Mouse (Mus musculus) MEL (cell line): ENCODE results near the gene Arr3. TPM values are rescaled to one million over a fixed set of nuclear protein-coding genes. Genes with fewer than 3 reads are reported as not detected.

ENCODE experiments used
- DNase-seq: peaks from one replicate; pipeline ENCODE4 v3.0.0; 2011; ENCODE audit warnings: low read depth, low spot score
- H3K27ac ChIP-seq: 2 replicates; pipeline ENCODE4 v1.5.1; 2012; ENCODE audit warnings: low read depth, mild to moderate bottlenecking, control low read depth, low read length, moderate library complexity; ENCODE audit not compliant: control insufficient read depth
- H3K27me3 ChIP-seq, 2 experiments: fragments of 150-350 bp in 1 of 2; sonication (generic) in 1 of 2; 2 replicates each; pipeline ENCODE4 v1.6.1; 2012; ENCODE audit warnings: low read length in 2 of 2, mild to moderate bottlenecking in 2 of 2, improper control_type of control experiment in 1 of 2, moderate library complexity in 1 of 2; ENCODE audit not compliant: insufficient read depth in 2 of 2, control insufficient read depth in 1 of 2
- H3K36me3 ChIP-seq, 2 experiments: 2 replicates each; pipeline ENCODE4 v1.6.1; 2012 to 2014; ENCODE audit warnings: low read length in 2 of 2, improper control_type of control experiment in 1 of 2, inconsistent platforms in 1 of 2, mild to moderate bottlenecking in 1 of 2; ENCODE audit not compliant: insufficient read depth in 2 of 2, control insufficient read depth in 1 of 2
- H3K4me1 ChIP-seq, 2 experiments: fragments of 150-350 bp in 1 of 2; sonication (generic) in 1 of 2; 2 replicates each; pipeline ENCODE4 v1.6.1; 2012; ENCODE audit warnings: low read length in 2 of 2, improper control_type of control experiment in 1 of 2, mild to moderate bottlenecking in 1 of 2; ENCODE audit not compliant: insufficient read depth in 2 of 2, control insufficient read depth in 1 of 2
- H3K4me3 ChIP-seq, 2 experiments: fragments of 150-350 bp in 1 of 2; sonication (generic) in 1 of 2; 2 replicates each; pipeline ENCODE4 v1.5.1; 2012; ENCODE audit warnings: low read depth in 2 of 2, low read length in 2 of 2, mild to moderate bottlenecking in 2 of 2, moderate library complexity in 2 of 2, control low read depth in 1 of 2, improper control_type of control experiment in 1 of 2; ENCODE audit not compliant: control insufficient read depth in 1 of 2, insufficient read depth in 1 of 2
- H3K79me2 ChIP-seq: 2 replicates; pipeline ENCODE4 v1.6.1; 2012; ENCODE audit warnings: mild to moderate bottlenecking, low read length, moderate library complexity; ENCODE audit not compliant: control insufficient read depth, poor library complexity, insufficient read depth
- H3K9ac ChIP-seq: 2 replicates; pipeline ENCODE4 v1.6.1; 2012; ENCODE audit warnings: low read depth, mild to moderate bottlenecking, control low read depth, low read length, moderate library complexity; ENCODE audit not compliant: control insufficient read depth, poor library complexity, severe bottlenecking
- H3K9me3 ChIP-seq: fragments of 150-350 bp; sonication (generic); replicated peaks from 2 replicates; pipeline ENCODE4 v1.6.1; 2012; ENCODE audit warnings: mild to moderate bottlenecking, low read length, improper control_type of control experiment, moderate library complexity; ENCODE audit not compliant: insufficient read depth
- CTCF ChIP-seq, 3 experiments: IDR thresholded peaks in 2 of 3; conservative IDR thresholded peaks in 1 of 3; 2 replicates each; pipeline ENCODE4 v1.5.1; 2011 to 2012; ENCODE audit warnings: low read length in 3 of 3, low read depth in 2 of 3, mild to moderate bottlenecking in 2 of 3, improper control_type of control experiment in 1 of 3, inconsistent platforms in 1 of 3, mixed read lengths in 1 of 3, moderate library complexity in 1 of 3; ENCODE audit not compliant: control insufficient read depth in 1 of 3, insufficient read depth in 1 of 3, poor library complexity in 1 of 3, severe bottlenecking in 1 of 3
- E2F4 ChIP-seq: IDR thresholded peaks from 2 replicates; pipeline ENCODE4 v1.6.1; 2011; ENCODE audit warnings: low read depth, low read length, improper control_type of control experiment, borderline replicate concordance
- GABPA ChIP-seq: IDR thresholded peaks from 2 replicates; pipeline ENCODE4 v1.6.1; 2012; ENCODE audit warnings: low read depth, mild to moderate bottlenecking, inconsistent platforms, low read length, improper control_type of control experiment, moderate library complexity
- GATA1 ChIP-seq: IDR thresholded peaks from 2 replicates; pipeline ENCODE4 v1.6.1; 2011; ENCODE audit warnings: low read depth, low read length, improper control_type of control experiment
- HCFC1 ChIP-seq: IDR thresholded peaks from 2 replicates; pipeline ENCODE4 v1.6.1; 2012; ENCODE audit warnings: low read depth, mild to moderate bottlenecking, inconsistent platforms, low read length, improper control_type of control experiment, moderate library complexity
- MAZ ChIP-seq: IDR thresholded peaks from 2 replicates; pipeline ENCODE4 v1.6.1; 2012; ENCODE audit warnings: low read depth, mild to moderate bottlenecking, inconsistent platforms, low read length, improper control_type of control experiment
- MEF2A ChIP-seq: IDR thresholded peaks from 2 replicates; pipeline ENCODE4 v1.6.1; 2014; ENCODE audit warnings: low read depth, mild to moderate bottlenecking, inconsistent platforms, low read length, improper control_type of control experiment; ENCODE audit not compliant: poor library complexity, insufficient replicate concordance, severe bottlenecking; ENCODE audit errors: extremely low read depth
- MXI1 ChIP-seq: IDR thresholded peaks from 2 replicates; pipeline ENCODE4 v1.6.1; 2011; ENCODE audit warnings: mild to moderate bottlenecking, low read depth, low read length, improper control_type of control experiment
- MYC ChIP-seq: IDR thresholded peaks from 2 replicates; pipeline ENCODE4 v1.6.1; 2011; ENCODE audit warnings: low read depth, mild to moderate bottlenecking, low read length, improper control_type of control experiment, moderate library complexity
- NRF1 ChIP-seq: IDR thresholded peaks from 2 replicates; pipeline ENCODE4 v1.6.1; 2014; ENCODE audit warnings: low read depth, mild to moderate bottlenecking, inconsistent platforms, low read length, improper control_type of control experiment, moderate library complexity; ENCODE audit not compliant: poor library complexity, insufficient read depth, severe bottlenecking
- RAD21 ChIP-seq: IDR thresholded peaks from 2 replicates; pipeline ENCODE4 v1.6.1; 2011; ENCODE audit warnings: mild to moderate bottlenecking, low read depth, low read length, improper control_type of control experiment
- RCOR1 ChIP-seq: IDR thresholded peaks from 2 replicates; pipeline ENCODE4 v1.6.1; 2012; ENCODE audit warnings: low read depth, mild to moderate bottlenecking, inconsistent platforms, low read length, improper control_type of control experiment
- SIN3A ChIP-seq: IDR thresholded peaks from 2 replicates; pipeline ENCODE4 v1.6.1; 2012; ENCODE audit warnings: low read length, improper control_type of control experiment, inconsistent platforms
- TAL1 ChIP-seq: IDR thresholded peaks from 2 replicates; pipeline ENCODE4 v1.6.1; 2012; ENCODE audit warnings: mild to moderate bottlenecking, inconsistent platforms, low read length, moderate library complexity, mixed read lengths
- USF1 ChIP-seq: IDR thresholded peaks from 2 replicates; pipeline ENCODE4 v1.6.1; 2014; ENCODE audit warnings: low read depth, mild to moderate bottlenecking, inconsistent platforms, low read length, improper control_type of control experiment, moderate library complexity
- ZC3H11A ChIP-seq: IDR thresholded peaks from 2 replicates; pipeline ENCODE4 v1.6.1; 2012; ENCODE audit warnings: low read depth, mild to moderate bottlenecking, inconsistent platforms, low read length, improper control_type of control experiment
- ZMIZ1 ChIP-seq: IDR thresholded peaks from 2 replicates; pipeline ENCODE4 v1.6.1; 2012; ENCODE audit warnings: low read depth, mild to moderate bottlenecking, inconsistent platforms, low read length, improper control_type of control experiment, moderate library complexity
- ZNF384 ChIP-seq: IDR thresholded peaks from 2 replicates; pipeline ENCODE4 v1.6.1; 2012; ENCODE audit warnings: low read depth, mild to moderate bottlenecking, inconsistent platforms, low read length, improper control_type of control experiment
- polyA plus RNA-seq, 2 experiments: library from polyadenylated mRNA; stranded (reverse) in 1 of 2; unstranded in 1 of 2; fragments of >175 nt in 1 of 2; fragments of >200 nt in 1 of 2; gene quantifications; 2 replicates each; pipeline versions ENCODE4 v1.2.1 to v1.2.4; 2012; ENCODE audit warnings: low replicate concordance in 2 of 2, low read depth in 1 of 2; ENCODE audit not compliant: insufficient read length in 2 of 2, insufficient read depth in 1 of 2, missing spikeins in 1 of 2
- total RNA-seq: library from RNA; depleted of rRNA; stranded (reverse); fragments of 300-350 nt; gene quantifications from 2 replicates; pipeline ENCODE4 v1.2.3, GENCODE M21; 2012

Gene Arr3
- total and polyA plus RNA-seq, 3 experiments, result not detected

GRCm38 (mm10) chrX:100565696-100566095, 39.6 kb upstream of the Arr3 start:
- TF ChIP-seq MYC (no peak), RCOR1 (no peak), ZMIZ1 (no peak), E2F4 (no peak), CTCF (IDR thresholded peaks at IDR 0.05 in 2 of 3, conservative IDR thresholded peaks at IDR 0.05 in 1 of 3; ENCODE audit: control insufficient read depth in 1 of 3, insufficient read depth in 1 of 3, low read depth in 2 of 3, low read length in 3 of 3, poor library complexity in 1 of 3, severe bottlenecking in 1 of 3) (no peak), ZC3H11A (no peak), ZNF384 (no peak), MXI1 (no peak)
- no peak overlapping the region for H3K27ac ChIP-seq
- H3K27me3 ChIP-seq, result no peaks in the 10 kb centered on the region
- no peak for DNase-seq
- H3K4me1 ChIP-seq, result no peaks in the 10 kb centered on the region
- H3K9me3 ChIP-seq, result no peaks in the 10 kb centered on the region
- no peaks in the 10 kb centered on the region for H3K36me3 ChIP-seq
- H3K4me3 ChIP-seq, result no peak overlapping the region
- no peak overlapping the region for H3K9ac ChIP-seq
- H3K79me2 ChIP-seq, result no peaks in the 10 kb centered on the region

GRCm38 (mm10) chrX:100571951-100572350, 33.3 kb upstream of the Arr3 start, which contains the start of gene Awat1:
Awat1 (plus strand) TSS chrX:100572251.
- Histone ChIP-seq H3K4me1 (no peaks in the 10 kb centered on the region), H3K9me3 (no peaks in the 10 kb centered on the region)
- TF ChIP-seq GABPA, result no peak
- TF ChIP-seq, all 39 proteins: peak for 0
- Histone ChIP-seq H3K36me3 (no peaks in the 10 kb centered on the region), H3K27ac (no peak within 1 kb of the TSS), H3K27me3 (no peaks in the 10 kb centered on the region), H3K4me3 (no peak within 1 kb of the TSS), H3K9ac (no peak within 1 kb of the TSS), H3K79me2 (no peaks in the 10 kb centered on the region)
- DNase-seq, result no peak

GRCm38 (mm10) chrX:100594791-100595190, 10.5 kb upstream of the Arr3 start, which contains the start of gene P2ry4:
P2ry4 (minus strand) TSS chrX:100594869.
- no peaks in the 10 kb centered on the region for H3K9me3 ChIP-seq

More at GRCm38 (mm10) chrX:100594791-100595190, 10.5 kb upstream of the Arr3 start, which contains the start of gene P2ry4:
- H3K27me3 ChIP-seq, result no peaks in the 10 kb centered on the region
- no peaks in the 10 kb centered on the region for H3K79me2 ChIP-seq
- TF ChIP-seq MAZ, result no peak
- TF ChIP-seq HCFC1, result no peak
- TF ChIP-seq MYC, result no peak
- TF ChIP-seq CTCF (IDR thresholded peaks at IDR 0.05 in 2 of 3, conservative IDR thresholded peaks at IDR 0.05 in 1 of 3; ENCODE audit: control insufficient read depth in 1 of 3, insufficient read depth in 1 of 3, low read depth in 2 of 3, low read length in 3 of 3, poor library complexity in 1 of 3, severe bottlenecking in 1 of 3), result no peak
- TF ChIP-seq NRF1, result no peak
- TF ChIP-seq MXI1, result no peak
- TF ChIP-seq GATA1, result no peak
- TF ChIP-seq MEF2A, result no peak
- TF ChIP-seq TAL1, result no peak
- no peak for TF ChIP-seq USF1
- no peak for TF ChIP-seq SIN3A
- TF ChIP-seq RAD21, result no peak
- no peak within 1 kb of the TSS for H3K9ac ChIP-seq
- H3K4me1 ChIP-seq, result no peaks in the 10 kb centered on the region
- no peak for DNase-seq
- no peaks in the 10 kb centered on the region for H3K36me3 ChIP-seq
- H3K4me3 ChIP-seq, result no peak within 1 kb of the TSS
- no peak within 1 kb of the TSS for H3K27ac ChIP-seq
